Mouse (Mus musculus): Measurements from ENCODE around the gene Dlg5. TPM values are rescaled to one million over a fixed set of nuclear protein-coding genes. Genes with fewer than 3 reads are reported as not detected.

Dlg5 gene
- 83.6 and 108 TPM in 2 replicates for polyA plus RNA-seq (2012; rRNA removed)

DNA sequence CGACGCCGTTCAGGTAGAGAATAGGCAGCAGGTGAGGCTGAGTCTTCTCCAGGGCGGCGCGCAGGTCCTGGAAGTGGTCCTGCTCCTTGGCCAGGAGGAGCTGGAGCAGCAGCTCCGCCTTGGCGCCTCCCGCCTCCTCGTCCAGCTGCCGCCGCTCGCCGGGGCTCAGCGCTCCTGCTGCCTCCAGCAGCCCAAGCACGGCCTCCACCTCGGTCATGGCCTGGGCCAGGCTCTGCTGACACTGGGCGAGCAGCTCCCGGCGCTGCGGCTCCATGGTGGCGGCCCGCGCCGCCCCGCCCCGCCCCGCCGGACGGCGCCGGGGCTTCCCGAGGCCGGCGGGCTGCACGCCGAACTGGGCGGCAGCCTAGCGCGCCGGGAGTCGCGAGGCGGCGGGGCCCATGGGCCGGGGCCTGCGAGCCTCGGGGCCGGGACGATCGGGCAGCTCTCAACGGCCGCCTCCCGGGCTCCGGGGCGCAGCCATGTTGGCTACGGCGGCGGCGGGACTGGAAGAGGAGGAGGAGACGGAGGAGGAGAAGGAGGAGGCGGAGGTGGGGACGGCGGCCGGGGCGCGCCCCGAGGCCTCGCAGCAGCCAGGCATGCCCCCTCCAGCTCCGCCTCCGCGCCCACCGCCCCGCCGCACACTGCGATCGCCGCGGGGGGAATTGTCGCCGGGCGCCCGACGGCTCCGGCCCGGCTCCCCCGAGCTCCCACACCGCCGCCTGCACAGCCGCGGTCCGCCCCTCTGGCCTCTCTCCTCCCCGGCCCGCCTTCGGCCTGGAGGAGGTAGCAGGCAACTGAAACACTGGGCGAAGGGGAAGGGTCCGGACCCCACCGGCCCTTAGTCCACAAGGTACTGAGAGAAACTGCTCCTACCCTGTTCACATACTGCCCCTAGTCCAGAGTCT, at the start of gene Dlg5:
Dlg5 (minus strand) TSS at position 744 of the 905 bp plus-strand sequence.
- no peak for DNase-seq (ENCODE audit: low read depth)

DNA sequence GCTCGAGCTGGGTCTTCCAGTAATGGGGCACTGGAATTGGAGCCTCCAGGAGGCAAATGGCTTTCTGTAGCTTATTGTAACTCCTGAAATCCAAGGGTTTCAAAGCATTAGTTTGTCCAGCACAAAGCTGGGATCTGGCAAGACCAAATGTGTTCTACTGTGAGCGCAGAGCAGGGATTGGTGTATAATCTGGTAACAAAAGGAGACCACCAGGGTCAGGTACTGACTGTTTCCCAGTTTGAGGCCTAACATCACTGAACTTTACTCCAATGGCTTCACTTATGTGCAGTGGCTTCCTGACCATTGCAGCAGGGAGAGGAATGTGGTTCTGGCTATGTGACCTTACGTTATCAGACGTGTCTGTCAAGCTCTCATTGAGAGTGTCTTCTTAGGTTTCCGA, 47.9 kb upstream of the Dlg5 start:
- DNase-seq (ENCODE audit: low read depth) = no peak

DNA sequence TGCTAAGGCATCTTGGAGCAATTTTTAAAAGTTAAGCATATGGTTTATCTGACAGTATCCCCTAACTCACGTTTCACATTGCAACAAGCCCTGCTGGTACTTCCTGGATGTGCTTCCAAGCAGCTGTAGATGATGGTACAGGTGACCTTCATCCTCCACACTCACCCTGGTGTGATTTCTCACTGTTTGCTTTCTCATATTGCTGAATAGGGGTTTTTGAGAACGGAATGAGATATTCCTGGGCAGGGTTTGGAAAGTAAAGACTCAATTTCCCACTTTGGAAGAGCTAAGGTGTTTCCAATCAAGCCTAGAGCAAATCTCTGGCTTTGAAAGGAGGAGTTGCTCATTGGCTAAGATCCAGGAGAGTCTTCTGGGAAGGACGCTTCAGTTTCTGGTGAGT, 47.2 kb upstream of the Dlg5 start, which contains the start of gene E330034G19Rik:
E330034G19Rik (plus strand) TSS at position 301 of the 400 bp plus-strand sequence.
- DNase-seq (ENCODE audit: low read depth) = no peak

DNA sequence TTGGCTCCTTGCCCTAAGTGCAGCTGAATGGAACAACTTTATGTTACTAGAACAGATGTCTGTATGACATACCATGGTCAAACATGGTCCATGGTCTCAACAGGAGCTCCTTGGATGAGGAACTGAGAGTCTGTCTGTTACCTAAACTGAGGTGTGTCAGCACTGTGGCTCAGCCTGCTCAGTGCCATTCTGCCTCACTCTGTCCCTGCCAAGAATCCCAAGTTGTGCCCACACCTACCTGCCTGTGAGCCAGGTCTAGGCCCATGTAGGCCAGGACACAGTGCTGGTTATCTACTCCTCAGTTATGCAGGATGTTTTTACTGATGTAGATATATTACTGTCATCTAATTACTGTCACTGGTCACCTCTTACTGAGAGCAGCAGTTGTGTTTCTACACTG, 45.0 kb upstream of the Dlg5 start:
- DNase-seq (ENCODE audit: low read depth) = no peak

DNA sequence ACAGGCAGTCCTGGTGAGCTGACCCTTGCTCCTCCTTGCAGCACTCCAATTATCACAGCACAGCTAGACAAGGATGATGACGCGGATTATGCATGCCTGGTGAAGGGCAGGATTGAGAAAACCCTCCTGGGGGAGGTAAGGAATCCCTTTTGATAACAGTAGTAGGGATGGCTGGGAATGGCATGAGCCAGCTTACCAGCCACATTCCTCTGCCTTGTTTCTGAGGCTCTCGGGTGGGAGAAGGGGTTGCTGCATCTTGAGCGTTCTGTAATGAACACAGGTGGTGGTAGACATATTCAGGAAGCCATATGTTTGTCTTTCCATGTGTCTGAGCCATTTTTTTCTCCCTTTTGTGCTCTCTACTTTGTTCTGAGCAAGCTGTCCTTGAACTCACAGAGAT, 40.4 kb upstream of the Dlg5 start:
- no peak for DNase-seq (ENCODE audit: low read depth)

DNA sequence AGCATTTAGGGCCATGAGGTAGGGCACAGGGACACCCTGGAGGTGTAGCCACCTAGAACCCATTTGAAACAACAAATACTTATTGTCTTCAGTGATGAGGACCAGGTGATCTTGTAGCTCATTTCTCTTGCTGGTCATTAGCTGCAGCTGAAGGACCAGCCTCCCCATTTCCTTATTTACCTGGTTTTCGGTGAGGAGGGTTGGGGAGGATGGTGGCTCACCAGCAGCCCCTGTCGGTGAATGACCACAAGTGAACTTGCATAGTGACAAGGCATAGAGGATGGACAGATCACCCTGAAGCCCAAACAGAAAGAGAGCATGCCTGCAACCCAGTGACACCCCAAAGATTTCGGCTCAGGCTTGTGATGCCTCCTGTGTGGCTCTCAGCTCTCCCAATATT, 36.6 kb upstream of the Dlg5 start:
- DNase-seq (ENCODE audit: low read depth) = no peak

DNA sequence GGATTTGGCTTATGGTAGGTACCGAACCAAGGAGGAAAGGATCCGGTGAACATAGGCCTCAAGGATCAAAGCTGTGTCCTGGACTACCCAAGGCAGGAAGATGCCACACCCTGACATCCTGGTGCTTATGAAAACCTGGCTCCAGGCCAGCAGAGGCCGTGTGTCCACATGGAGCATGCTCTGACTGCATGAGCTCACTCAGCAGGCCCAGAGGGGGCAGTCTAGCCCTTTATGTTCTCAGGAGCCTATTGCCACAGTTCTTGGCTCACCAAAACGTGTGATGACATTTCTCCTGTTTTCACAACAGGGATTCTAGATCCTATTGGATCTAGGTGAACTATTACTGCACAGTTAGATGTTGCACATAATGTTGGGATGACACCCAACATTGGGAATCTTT, 35.6 kb upstream of the Dlg5 start:
- peak; percentile 40 for DNase-seq (ENCODE audit: low read depth)

DNA sequence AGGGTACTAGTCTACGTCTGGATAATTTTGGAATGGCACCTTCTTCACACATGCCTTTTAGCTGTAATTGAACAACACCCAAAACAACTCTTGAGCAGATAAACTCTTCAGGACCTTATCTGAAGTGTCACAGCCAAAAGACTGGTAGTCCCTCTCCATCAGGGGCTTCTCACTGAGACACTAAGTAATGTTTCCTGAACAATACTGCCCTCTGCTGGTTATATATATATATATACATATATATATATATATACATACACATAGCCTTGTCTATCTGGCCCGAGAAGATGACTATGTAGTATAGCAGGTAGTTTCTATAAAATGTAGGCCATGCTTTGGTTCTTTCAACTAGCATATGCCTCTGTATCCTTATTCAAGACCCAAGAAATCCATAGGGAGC, 29.8 kb upstream of the Dlg5 start:
- DNase-seq (ENCODE audit: low read depth) = no peak

DNA sequence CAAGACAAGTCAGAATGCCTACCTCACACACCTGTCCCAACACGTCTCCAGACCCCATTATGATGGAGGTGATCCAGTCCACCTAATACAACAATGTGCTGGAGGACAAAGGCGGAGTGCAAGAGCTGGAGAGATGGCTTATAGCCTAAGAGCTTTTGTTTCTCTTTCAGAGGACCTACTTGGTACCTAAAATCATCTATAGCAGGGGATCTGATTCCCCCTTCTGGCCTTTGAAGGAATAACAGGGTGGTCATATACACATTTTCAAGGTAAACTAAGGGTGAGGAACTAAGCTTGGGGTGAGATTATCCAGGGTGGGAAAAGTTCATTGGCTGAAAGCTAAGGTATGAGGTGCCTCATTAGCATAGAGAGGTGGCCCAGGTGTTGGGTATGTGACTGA, 27.9 kb upstream of the Dlg5 start:
- DNase-seq (ENCODE audit: low read depth) = no peak

DNA sequence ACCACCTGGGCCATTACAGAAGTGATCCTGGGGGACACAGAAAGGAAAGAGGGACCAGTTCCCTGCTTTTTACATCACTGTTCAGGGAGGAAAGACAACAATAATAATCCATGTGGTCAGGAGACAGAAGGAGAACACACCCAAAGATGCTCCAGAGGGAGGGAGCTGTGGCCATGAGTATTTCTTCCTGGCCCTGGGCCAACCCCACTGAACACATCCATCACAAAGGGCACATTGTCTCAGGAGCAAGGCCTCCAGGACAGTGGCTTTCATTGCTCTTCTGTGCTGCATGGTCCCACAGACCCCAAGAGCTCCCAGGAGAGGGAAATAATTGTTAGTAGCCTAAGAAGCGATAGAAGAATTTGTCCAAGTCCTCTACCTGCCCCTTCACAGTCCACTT, 23.9 kb upstream of the Dlg5 start:
- DNase-seq (ENCODE audit: low read depth) = no peak

DNA sequence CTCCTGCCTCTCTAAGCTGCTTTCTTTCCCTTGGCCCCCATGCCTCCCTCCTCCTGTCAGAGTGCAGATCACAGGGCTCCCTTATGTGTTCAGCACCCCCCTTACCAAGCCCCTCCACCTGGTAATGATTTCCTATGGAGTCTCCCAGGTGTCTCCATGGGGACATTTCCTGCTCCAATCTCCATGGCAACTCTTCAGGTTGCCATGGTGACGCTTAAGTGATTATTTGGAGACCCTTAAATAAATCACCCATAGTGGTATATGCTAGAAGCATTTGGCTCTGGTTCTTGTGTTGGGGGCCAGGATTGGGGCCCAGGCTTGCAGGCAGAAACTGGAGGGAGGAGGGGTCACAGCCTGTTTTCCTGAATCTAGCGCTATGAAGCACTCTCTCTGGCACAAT, 17.2 kb upstream of the Dlg5 start:
- no peak for DNase-seq (ENCODE audit: low read depth)

DNA sequence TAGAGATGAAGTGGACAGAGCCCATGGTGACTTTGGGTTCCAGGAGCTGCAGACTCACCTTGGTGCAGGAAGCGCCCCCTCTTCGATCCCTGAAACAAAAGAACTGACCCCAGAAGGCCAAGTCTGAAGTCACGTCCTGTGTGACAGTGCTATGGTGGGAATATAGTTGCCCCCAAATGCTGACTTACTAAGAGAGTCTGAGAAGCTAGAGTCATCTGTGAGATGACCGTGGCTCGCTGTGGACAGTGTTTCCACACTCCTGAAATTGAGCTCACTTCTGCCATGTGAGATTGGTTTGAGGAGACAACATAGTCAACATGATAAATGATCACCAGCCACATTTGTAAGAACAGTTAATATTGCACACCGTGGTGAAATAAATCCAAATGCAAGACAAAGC, 16.7 kb upstream of the Dlg5 start:
- DNase-seq (ENCODE audit: low read depth) = no peak

DNA sequence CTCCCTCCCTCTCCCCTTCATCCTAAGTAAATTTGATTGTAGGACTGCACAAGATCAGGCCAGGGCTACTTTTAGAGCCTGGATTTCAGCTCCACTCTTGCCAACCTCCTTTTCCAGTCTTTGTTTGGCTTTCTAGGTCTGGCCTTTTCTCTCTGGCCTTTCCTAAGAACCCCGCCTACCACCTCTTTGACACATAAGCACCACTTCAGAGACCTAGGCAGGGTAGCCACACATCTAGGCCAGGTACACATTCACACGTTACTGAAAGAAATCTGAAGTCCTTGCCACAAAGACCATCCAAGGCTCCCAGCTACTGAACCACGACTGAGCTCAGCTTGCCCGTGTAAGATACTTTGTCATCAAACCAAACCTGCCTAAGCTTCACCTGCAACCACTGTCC, 14.7 kb upstream of the Dlg5 start:
- no peak for DNase-seq (ENCODE audit: low read depth)

DNA sequence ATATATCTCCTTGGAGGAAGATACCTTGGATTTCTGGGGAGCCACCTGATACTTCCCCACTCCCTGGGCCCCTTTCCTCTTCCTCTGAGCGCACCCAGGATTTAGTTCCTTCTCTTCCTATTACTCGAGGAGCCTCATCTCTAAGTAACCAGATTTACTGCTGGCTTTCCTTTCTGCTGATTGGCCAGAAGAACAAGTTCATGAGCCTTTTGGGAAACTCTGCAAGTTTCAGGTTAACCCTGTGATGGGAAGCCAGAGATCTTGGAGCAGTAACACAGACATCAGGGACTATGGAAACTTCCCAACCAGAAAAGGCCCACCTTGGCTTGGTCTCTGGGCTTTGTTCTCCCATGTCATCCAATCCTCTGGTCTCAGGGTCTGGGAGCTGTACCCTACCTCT, 10.2 kb upstream of the Dlg5 start:
- DNase-seq (ENCODE audit: low read depth) = no peak

DNA sequence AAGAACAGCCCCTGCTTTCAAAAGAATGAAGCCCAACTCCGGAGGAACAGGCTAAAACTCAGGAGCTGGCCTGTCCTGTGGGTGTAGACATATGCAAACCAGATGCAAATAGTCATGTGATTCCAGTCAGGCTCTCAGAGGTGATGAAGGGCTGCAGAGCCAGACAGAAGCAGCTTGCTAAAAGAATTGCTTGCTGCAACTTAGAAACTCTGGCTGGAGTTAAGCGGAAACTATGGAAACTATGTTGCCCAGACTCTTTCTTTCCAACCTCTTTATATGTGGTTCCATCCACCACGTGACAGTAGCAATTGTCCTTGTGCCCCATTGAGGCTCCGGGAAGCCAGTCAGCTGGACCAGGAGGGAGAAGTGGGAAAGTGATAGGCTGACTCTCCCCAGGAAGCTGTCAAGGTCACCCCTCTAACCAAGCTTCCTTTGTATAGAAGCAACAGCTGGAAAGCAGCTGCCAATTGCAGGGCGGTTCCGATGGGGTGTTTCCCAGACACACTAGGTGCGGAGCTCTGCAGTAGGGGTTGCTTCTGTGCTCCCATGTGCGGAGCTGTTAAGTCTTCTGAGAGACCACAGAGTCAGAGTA, 8.0 kb upstream of the Dlg5 start:
- DNase-seq (ENCODE audit: low read depth) = no peak

DNA sequence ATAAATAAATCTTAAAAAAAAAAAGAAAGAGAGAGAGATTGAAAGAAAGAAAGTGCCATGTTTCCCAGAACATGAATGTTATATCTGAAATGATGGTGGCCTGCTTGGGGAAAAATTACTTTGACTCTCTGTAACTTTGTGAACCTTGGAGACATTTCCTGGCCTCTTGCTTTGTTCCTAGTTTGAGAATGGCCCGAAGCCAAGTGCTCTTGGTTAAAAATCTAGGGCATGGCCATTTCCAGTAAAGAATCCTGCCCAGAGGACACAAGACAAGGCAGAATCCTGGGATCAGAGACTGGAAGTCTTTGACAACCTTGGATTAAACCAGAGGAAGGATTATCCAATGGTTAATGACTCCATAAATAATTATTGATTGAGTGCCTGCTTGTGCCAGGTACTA, 5.6 kb upstream of the Dlg5 start:
- DNase-seq (ENCODE audit: low read depth) = peak; percentile 58

DNA sequence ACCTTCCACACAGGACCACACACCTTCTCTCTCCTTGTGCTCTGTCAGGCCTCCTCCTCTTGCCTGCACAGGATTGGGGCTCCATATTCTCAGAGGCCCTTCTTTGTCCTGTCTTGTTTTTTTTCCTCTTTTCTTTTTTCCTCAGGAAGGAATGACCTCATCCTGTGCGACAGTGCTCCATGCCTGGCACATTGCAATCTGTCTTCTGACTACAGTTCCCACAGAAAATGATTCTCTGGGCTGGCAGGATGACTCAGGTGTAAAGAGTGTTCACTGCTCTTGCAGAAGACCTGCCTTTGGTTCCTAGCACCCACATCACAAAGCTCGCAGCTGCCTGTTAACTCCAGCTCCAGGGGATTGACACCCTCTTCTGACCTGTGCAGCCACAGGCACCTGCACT, 4.2 kb upstream of the Dlg5 start:
- DNase-seq (ENCODE audit: low read depth) = no peak

DNA sequence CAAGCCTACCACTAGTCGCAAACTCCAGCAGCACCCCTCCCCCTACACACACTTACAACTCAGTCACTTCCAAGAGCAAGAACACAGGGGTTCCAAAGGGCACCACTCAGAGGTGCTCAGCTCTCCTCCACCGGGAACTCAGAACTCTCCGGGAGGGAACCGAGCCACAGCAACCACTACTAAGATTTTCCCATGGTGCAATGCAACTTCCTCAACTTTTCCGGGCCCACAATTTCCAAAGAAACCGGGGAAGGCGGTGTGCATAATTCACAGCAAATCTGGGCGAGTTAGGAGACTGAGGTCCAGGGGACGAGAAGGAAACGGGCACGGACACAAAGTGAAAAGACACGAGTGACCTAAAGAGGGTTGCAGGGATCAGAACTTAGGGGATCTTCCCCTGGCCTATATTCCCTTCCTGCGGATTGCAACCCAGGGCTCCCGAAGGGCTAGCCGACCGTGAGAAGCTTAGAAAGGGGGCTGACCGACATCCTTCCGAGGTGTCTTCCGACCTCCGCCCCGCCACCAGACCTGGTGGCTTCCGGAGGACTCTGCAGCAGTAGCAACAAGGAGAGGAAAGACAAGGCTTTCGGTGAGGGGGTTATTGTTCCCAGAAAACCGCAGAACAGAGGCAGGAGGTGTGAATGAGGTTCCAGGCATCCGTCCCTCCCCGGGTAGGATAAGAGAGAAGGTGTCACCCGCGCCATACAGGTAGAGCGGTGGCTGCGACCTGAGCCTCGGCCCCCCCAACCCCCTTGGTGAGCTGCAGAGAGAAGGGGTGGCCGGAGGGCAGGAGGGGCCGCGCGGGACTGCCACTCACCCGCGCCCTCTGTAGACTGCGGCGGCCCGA, 1.2 kb downstream of the Dlg5 start:
- no peak for DNase-seq (ENCODE audit: low read depth)

DNA sequence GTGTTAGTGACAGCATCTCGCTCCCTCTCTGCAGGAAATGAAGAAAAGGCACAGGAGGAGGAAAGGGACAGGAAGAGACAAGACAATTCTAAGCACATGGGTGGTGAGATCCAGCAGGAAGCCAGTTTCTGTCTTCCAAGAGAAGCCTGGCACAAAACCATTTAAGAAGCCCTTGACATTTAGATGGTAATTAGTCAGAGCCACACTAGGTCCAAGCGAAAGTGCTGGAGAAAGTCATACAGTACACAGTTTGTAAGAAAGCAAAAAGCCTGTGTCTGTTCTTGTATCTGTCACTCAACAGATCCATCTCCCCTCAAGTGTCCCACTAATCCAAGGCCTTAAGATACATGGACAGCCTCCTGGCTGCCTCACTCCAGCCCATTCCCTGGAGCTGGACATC, 3.7 kb downstream of the Dlg5 start:
- DNase-seq (ENCODE audit: low read depth) = no peak

DNA sequence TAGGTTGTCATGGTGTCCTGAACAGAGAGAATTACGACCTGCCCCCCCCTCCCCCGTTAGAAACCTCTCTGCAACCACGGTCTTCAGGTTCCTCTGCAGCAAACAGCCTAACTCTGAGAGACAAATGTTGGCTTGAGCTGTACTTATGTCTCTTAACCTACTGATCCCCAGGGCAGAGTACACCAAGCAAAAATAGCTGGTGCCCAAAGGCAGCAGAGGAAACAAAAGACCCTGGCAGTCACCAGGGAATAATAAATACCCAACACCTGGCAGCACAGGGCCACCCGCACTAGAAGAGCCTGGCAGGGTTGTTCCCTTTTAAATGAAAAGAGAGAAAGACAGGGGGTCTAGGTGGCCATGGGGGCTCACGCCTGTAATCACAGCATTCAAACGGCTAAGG, 4.9 kb downstream of the Dlg5 start:
- DNase-seq (ENCODE audit: low read depth) = no peak

DNA sequence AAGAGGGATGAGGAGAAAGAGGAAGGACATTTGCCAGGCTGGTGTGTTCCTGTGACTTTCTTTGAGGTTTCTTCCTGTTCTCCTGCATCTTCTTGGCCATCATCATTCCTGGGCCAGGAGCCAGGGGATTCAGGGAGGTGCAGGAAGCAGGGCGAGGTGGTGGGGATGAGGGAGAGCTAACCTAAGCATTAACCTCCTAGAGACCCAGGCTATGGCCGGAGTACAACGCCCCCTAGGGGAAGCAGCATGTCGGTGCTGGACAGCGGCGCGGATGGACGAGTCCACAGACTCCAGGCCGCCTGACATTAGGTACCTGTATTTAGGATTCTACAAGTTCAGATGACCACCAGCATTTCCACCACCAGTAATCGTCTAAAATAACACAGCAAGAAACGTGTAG, 6.1 kb downstream of the Dlg5 start:
- no peak for DNase-seq (ENCODE audit: low read depth)

DNA sequence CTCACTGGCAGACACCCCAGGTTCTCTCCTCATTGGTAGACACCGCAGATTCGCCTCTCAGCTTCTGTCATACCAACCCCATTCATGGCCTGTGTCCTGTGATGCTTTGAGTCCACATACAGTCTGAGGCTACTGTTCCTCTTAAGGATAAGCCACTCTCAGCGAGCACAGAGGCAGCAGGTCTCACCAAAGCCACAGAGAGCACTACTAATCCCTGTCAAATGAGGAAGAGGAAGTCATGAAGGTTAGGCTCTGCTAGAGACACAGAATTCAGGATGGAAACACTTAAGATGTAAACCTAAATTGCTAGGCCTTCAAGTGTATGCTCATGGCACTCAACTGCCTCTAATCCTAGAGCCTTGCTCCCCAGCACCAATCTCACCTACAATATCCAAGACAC, 9.8 kb downstream of the Dlg5 start:
- no peak for DNase-seq (ENCODE audit: low read depth)

DNA sequence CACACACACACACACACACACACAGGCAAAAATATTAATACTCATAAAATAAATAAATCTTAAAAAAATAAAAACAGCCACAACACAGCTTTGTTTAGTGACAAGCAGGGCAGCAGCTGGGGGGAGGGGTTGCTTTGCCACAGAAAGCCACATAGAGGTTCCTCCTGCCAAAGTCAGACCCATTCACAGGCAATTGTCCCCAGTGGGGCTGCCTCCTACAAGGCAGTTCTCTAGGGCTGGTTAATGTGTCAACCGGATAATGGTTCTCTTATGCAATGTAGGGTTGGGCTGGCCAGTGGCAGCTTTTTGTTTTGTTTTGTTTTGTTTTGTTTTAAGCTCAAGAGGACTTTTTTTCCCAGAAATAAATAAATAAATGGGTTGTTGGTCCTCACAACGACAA, 11.3 kb downstream of the Dlg5 start:
- DNase-seq (ENCODE audit: low read depth) = no peak
